Mouse (Mus musculus): Measurements from ENCODE around the gene Osm. TPM values are rescaled to one million over a fixed set of nuclear protein-coding genes. Genes with fewer than 3 reads are reported as not detected.

The Osm gene
- total RNA-seq (2021), result under 1 TPM in 1 of 2 experiments, not detected in 1; 0.16 TPM
- long read RNA-seq, experiment 1, result 0 reads
- long read RNA-seq, experiment 2, result 0 reads

DNA sequence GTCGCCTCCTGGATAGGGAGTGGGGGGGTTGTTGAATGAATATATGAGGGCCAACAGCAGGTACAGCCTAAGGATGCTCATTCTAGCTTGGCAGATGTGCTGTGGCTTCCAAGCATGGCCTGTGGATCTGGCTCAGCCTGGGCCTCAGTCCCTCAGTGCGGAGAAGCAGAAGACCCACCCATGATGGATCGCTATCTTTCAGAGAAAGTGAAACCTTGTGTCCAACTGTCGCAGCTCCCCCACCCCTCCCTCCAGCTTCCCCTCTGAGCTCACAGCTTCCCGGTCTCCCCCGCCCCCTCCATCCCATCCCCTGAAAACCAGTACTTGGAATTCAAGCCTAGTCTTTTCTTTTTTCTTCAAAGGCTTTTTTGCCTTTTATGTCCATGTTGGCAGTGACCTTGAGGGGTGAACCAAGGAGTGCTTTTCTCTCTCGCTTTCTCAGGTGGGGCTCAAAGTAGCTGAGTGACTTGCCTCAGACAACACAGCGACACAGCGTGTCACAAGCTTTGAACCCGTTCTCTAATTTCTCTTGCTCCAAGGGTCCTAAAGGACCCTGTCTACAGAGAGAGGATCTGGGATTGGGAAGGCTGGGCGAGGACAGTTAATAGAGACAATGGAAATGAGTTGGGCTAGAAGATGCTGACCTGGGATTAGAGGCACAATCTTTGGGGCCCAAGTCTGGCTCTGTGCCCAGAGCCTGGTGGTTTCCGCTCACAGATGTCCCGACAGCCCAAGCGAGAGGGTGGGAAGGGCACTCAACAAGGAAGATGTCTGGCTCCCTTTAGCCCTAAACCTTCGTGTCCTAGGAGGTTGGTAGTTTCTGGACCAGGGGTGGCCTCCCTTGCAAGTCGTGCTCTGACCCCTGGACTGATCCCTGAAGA lies at the start of gene Osm:
Gene Osm, plus strand, starts transcription at position 756 of the 881 bp plus-strand sequence.
- no peak for DNase-seq (ENCODE audit: low spot score in 2 of 2)

- peak; percentile 95 to 96 for DNase-seq (ENCODE audit: low spot score in 2 of 2)
Observed at GRCm38 (mm10) chr11:4186486-4187317, 49.5 kb upstream of the Osm start, which contains the start of gene Tbc1d10a. Gene Tbc1d10a, plus strand, starts transcription at chr11:4186789.

DNA sequence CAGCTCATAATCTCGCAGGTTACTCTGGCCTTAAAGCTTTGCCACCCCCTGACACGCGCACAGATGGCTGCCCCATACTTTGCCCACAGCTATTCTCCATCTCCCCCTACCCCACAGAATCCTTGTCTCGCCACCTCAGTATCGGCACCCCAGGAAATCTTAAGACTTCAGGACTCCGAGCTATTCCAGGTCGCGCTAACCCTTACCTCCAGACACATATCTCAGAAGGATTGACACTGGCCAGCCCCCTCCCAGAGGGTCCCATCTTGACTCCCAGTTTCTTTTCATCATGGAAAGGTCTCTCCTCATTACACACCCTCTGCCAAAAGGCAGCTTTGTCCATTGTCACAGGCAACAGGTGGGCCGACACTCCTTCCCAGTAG lies 48.9 kb upstream of the Osm start:
- no peak for DNase-seq (ENCODE audit: low spot score in 2 of 2)

GRCm38 (mm10) chr11:4189182-4189581 lies 47.0 kb upstream of the Osm start:
- DNase-seq (ENCODE audit: low spot score in 2 of 2), result no peak

DNA sequence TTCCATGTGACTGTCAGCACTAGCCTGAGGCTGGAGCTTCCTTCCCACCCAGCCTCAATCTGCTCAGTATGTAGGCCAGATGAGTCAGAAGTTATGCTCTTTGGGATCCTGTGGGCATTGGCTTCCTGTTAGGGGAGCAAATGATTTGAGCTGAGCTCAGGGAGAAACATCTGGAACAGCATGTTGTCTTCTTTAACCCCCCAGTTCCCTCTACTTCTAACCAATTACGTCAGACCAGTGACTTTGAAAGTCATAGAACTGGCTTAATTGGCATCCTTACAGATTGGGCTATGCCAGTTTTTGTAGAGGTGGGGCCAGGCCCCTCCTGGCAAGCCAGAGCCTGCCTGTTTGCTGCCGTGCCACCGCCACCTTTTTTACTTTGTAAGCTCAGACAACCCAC lies 45.5 kb upstream of the Osm start:
- DNase-seq (ENCODE audit: low spot score in 2 of 2), result no peak

- no peak for DNase-seq (ENCODE audit: low spot score in 2 of 2)
Observed at GRCm38 (mm10) chr11:4192757-4193156, 43.5 kb upstream of the Osm start.

- DNase-seq (ENCODE audit: low spot score in 2 of 2), result no peak
Observed at GRCm38 (mm10) chr11:4193420-4193819, 42.8 kb upstream of the Osm start.

DNA sequence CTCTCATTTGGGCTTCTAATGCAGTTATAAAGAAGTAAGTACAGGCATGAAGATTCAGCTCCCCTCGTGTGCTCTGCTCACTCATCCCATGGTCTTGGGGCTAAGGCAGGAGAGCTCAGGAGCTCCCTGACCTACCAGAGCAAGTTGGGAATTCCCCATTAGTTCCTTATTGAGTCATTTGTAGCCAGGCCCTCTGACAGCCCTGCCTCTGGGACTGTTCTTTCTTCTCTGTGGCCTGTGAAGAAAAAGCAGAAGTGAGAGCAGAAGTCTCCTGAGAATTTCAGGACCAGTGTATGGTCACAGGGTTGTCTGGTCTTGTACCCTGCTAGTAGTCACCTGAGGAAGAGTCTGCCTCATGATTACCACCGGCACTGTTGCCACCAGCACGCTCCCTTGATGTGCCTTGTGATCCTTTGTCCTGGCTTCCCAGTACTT lies 40.6 kb upstream of the Osm start:
- DNase-seq (ENCODE audit: low spot score in 2 of 2), result no peak

- no peak for DNase-seq (ENCODE audit: low spot score in 2 of 2)
Observed at GRCm38 (mm10) chr11:4196636-4197035, 39.6 kb upstream of the Osm start.

GRCm38 (mm10) chr11:4197691-4198090 lies 38.5 kb upstream of the Osm start:
- no peak for DNase-seq (ENCODE audit: low spot score in 2 of 2)

- DNase-seq (ENCODE audit: low spot score in 2 of 2), result no peak
Observed at GRCm38 (mm10) chr11:4201981-4202700, 34.1 kb upstream of the Osm start.

- no peak for DNase-seq (ENCODE audit: low spot score in 2 of 2)
Observed at GRCm38 (mm10) chr11:4202995-4203704, 33.1 kb upstream of the Osm start.

GRCm38 (mm10) chr11:4203705-4204074 lies 32.5 kb upstream of the Osm start:
- DNase-seq (ENCODE audit: low spot score in 2 of 2), result peak; percentile 45

DNA sequence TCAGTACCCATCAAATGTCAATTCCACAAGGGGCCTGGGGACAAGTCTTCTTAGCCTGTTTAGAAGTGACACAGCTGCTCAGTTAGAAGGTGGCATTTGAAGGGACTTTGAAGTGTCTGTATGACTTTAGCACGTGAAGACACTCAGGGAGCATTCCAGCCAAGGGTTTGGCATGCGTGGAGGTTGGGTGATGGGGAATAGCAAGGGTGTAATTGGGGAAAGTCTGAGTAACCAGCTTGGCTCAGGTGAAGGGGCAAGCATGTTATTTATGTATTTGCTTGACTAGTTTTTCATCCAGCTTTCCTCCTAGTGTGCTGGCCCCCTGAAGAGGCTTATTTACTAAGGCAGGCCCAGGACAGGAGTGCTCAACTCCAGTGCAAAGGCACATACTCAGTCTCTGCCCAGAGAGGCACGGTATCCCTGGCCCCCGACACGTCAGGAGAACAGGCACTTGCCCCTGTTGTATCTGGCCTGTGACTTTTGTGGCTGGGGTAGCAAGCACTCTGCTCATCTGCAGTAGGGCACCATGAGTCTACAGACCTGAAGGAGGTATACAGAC lies 31.0 kb upstream of the Osm start:
- peak in 1 of 2 experiments; percentile 22 for DNase-seq (ENCODE audit: low spot score in 2 of 2)

- DNase-seq (ENCODE audit: low spot score in 2 of 2), result no peak
Observed at GRCm38 (mm10) chr11:4205951-4206350, 30.3 kb upstream of the Osm start.

DNA sequence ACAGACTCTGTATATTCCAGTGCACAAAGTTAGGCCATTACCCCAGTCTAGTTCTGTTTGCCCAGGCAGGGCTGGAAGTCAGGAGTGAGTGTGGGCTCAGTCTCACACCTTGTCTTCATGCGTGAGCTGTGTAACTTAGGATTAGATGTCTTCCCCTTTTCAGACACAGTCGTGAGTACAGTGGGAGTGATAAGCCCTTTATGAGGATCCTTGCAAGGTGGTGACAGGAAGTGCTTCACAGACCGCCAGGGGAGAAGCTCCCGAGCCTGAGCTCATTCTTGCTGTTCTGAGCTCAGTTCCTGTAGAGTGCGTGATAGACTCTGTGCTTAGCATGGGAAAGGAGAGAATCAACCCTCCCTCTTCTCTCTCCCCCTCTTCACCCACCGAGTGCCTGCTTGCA lies 29.7 kb upstream of the Osm start:
- DNase-seq (ENCODE audit: low spot score in 2 of 2), result peak in 1 of 2 experiments; percentile 15

DNA sequence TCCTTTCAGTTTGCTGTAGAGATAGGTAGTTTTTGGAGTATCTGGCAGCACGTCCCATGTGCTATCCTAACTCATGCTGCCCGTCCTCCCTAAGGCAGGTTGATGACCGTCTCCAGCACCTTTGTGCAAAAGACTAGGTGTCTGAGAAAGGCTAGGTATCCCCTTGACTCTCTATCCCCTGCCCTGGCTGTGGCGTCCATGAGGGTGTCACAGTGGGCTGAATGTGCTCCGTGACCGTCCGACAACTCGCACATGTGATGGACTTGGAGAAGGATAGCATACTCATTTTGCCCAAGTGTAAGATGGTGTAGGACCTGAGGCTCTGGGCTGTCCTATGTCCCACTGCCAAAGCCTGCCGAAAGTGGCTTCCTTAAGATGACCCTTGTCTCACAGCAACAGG lies 28.6 kb upstream of the Osm start:
- DNase-seq (ENCODE audit: low spot score in 2 of 2), result peak in 1 of 2 experiments; percentile 14

DNA sequence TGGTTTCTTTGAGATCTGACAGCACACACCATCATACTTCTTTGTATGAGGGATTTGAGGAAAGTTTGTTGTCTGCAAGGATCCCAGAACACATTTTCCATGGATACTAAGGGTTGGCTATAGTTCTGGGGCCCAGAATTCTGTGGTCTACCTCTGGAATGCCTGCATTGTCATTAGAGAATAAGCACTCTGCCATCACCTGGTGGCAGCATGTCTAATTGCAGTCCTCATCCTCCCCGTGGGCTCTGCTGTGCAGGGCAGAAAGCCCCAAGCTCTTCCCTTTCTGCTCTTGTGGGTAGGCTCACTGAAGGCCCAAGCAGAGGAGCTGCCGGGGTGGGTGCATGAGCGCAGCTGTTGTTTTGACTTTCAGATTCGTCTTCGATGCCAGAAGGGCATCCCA lies 26.7 kb upstream of the Osm start:
- no peak for DNase-seq (ENCODE audit: low spot score in 2 of 2)

DNA sequence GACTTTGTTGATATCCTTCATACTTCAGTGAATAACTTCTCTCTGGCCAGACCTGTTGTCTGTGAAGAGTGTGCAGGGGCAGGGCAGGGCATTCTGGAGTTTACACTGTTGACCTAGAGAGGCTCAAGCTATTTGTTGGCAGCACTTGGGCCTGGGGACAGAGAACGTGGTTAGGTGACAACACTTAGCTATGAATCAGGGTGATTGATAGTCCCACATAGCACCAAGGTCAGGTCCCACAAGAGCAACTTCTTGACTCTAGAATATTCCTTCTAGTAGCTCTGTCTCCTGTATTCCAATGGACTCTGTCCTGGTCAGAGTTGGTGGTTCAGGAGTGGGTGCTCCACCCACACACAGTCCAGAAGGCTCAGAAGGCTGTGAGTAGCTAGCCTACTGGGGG lies 25.4 kb upstream of the Osm start:
- no peak for DNase-seq (ENCODE audit: low spot score in 2 of 2)

GRCm38 (mm10) chr11:4213107-4213506 lies 23.1 kb upstream of the Osm start:
- no peak for DNase-seq (ENCODE audit: low spot score in 2 of 2)
